Mouse (Mus musculus): ENCODE measurements around the gene Tmco4. TPM values are rescaled to one million over a fixed set of nuclear protein-coding genes. Genes with fewer than 3 reads are reported as not detected.

The Tmco4 gene
- polyA plus RNA-seq, 1 experiment from 2014 or later: 11.4 TPM

DNA sequence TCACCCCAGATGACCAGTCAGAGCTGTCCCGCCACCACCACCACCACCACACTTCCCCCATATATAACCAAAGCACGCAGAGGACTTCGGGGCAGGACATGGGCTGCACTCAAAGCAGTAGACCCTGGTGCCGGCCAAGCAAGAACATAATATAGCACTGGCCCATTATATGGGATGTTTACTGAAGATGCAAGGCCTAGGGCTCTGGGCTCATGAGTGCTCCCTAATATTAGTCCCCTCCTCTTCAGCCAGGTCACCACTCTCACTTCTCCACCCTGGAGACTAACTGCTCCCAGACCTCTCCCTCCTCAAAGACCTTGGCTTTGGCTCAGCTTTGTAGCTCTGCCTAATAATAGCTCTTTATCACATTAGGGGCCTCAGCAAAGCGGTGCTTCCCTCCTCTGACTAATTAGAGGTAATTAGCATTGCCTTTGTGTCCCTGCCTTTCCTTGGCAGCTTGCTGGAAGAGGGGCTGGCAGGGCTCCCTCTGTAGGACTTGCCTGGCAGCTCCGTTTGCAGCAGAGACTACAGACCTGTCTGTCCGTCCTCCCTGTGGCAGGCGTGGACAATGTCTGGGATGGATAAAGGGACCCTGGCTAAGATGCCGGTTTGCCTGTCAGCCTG is 81.7 kb downstream of the Tmco4 start:
- DNase-seq (ENCODE audit: low spot score): no peak

- DNase-seq (ENCODE audit: low spot score): no peak
Observed at GRCm38 (mm10) chr4:139055336-139055735, 82.6 kb downstream of the Tmco4 start.

DNA sequence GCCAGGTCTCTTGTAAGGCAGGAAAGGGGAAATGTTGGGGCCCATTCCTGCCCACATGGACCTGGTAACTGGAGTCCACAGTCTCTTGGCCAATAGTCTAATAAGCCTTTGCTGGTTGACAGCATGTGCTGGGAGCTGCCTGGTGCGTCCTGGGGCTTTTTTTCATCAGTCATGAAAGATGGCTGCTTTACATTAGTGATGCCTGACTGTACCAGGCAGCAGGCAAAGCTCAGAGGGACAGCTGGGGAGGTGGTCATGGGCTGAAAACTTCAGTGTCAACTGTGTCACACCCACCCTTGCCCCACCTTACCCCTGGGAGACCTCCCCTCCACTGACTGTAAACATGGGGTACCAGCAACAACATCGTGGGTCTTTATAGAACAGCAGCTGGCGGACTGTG is 83.1 kb downstream of the Tmco4 start:
- DNase-seq (ENCODE audit: low spot score): no peak

DNA sequence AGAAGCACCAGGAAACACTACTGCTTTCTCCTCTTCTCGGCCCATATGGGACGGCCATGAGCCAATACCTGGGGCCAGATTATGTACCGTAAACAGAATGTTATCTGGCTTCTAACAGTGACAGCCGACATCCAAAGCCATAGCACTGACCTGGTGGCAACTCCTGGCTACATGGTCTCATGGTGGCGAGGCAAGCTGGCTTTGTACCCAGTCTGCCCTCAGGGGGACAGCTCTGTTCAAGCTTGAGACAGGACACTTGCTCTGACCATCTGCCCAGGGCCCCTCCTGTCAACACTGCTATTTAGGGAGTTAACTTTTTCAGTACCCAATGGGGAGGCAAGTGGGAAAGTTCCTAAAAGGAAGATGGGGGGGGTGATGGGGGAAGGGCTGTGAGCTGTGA is 84.6 kb downstream of the Tmco4 start:
- no peak for DNase-seq (ENCODE audit: low spot score)

- no peak for DNase-seq (ENCODE audit: low spot score)
Observed at GRCm38 (mm10) chr4:139058029-139058428, 85.3 kb downstream of the Tmco4 start.

GRCm38 (mm10) chr4:139059569-139059968 is 86.9 kb downstream of the Tmco4 start:
- DNase-seq (ENCODE audit: low spot score): peak; percentile 18

DNA sequence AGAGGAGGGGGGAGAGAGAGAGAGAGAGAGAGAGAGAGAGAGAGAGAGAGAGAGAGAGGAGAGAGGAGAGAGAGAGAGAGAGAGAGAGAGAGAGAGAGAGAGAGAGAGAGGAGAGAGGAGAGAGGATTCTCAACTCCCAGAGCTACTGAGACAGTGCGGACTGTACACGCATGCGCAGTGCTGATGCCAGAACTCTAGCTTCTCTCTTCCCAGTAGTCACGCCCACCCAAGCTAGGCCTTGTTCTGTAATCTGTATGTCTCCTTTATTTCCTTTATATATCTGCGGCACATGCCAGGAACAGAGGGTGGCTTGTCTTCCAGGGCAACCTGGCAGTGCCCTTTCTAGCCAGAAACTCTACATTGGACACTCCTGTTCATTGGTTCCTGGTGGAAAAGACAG is 92.1 kb downstream of the Tmco4 start:
- no peak for DNase-seq (ENCODE audit: low spot score)

GRCm38 (mm10) chr4:139068287-139068686 is 95.6 kb downstream of the Tmco4 start:
- DNase-seq (ENCODE audit: low spot score): no peak

GRCm38 (mm10) chr4:139074060-139074459 is 101.4 kb downstream of the Tmco4 start:
- DNase-seq (ENCODE audit: low spot score): no peak

- no peak for DNase-seq (ENCODE audit: low spot score)
Observed at GRCm38 (mm10) chr4:139075041-139075711, 102.5 kb downstream of the Tmco4 start, which contains the start of gene Htr6. Gene Htr6 (minus strand): TSS chr4:139075570.

DNA sequence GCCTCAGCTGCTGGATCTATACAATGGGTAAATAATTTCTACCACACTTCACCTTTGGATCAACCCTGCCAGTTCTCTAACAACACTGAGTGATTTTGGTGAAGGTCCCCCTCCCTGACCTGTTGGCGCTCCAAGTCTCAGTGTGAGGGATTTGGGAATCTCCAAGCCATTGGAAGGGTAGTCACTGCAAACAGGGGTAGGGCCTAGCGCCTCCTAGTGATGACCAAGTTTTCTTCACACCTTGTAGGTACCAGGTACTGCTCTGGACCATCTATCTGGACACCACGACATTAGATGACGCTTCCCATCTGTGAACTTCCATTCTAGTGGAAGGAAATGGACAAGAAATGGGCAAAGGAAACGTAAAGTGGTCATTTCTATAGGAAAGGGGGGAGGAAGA is 103.2 kb downstream of the Tmco4 start:
- DNase-seq (ENCODE audit: low spot score): no peak

- no peak for DNase-seq (ENCODE audit: low spot score)
Observed at GRCm38 (mm10) chr4:139078313-139078712, 105.6 kb downstream of the Tmco4 start.

- no peak for DNase-seq (ENCODE audit: low spot score)
Observed at GRCm38 (mm10) chr4:139078726-139079125, 106.0 kb downstream of the Tmco4 start.

- no peak for DNase-seq (ENCODE audit: low spot score)
Observed at GRCm38 (mm10) chr4:139079439-139079838, 106.8 kb downstream of the Tmco4 start.

GRCm38 (mm10) chr4:139080259-139080658 is 107.6 kb downstream of the Tmco4 start:
- DNase-seq (ENCODE audit: low spot score): no peak

- DNase-seq (ENCODE audit: low spot score): no peak
Observed at GRCm38 (mm10) chr4:139081270-139081931, 108.7 kb downstream of the Tmco4 start.

DNA sequence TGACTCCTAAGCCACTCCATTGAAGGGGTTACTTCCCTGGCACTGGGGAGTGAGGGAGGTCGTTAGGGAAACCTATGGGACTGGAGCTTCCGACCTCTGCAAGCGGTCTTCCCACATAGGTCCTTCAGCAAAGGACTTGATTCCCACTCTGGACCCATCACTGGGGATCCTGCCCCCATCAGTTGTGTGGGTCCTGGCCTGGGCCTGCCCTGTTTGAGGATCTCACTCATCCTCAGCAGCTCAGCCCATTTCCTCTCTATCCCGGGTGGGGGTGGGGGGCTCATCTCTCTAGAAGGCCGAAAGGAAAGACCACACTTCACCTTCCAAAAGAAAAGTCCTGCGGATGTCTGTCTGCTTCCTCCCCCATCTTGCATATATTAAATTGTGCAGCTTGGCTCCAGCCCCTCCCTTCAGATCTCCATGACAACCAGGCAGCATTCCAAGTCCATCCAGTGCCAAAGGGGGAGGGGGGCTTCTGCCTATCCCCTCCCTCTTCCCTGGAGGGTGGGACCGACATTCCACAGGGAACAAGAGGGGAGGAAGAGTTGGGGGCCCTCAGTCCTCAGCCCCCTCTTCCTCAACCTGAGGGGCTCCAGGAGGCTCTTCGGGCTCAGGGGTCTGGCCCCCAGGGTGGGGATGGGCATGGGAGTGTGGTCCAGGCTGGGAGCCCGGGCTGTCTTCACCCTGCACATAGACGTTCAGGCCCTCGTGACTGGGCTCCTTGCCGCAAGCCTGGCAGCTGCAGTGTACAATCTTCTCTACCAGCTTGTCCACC is 110.3 kb downstream of the Tmco4 start:
- DNase-seq (ENCODE audit: low spot score): no peak

DNA sequence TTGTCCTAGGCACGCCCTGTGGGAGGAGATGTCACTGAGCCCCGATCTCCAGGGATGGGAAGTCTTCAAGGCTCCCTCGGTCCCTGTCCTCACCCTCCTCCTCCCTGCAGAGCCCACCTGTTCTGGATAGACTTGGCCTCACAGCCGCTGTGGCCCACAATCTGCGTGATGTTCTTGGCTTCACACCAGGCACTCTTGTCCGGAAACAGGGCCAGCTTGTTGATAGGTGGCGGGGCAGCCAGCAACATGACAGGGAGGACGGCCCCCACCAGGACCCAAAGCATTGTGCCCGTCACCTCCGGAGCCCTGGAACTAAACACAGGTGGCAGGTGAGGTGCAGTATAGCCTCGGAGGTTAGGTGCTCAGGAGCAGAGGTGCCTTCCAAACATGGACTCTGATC is 112.6 kb downstream of the Tmco4 start:
- DNase-seq (ENCODE audit: low spot score): no peak

DNA sequence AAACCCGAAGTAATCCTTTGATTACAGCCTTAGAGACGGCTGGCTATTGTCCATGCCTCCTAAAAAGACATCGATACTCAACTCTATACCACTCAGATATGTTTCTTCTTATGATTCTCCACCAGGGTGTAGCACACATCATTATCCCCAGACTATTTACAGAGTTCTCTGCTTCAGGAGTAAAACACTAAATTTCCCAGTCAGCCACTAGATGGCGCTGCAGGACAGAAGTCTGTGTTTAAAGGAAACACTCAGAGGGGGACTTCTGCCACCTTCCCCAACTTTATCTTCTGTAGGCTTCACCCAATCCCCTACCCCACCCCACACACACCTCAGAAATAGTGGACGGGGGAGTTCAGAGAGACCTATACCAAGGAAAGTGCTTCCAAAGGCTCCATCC is 113.3 kb downstream of the Tmco4 start:
- peak; percentile 86 for DNase-seq (ENCODE audit: low spot score)

DNA sequence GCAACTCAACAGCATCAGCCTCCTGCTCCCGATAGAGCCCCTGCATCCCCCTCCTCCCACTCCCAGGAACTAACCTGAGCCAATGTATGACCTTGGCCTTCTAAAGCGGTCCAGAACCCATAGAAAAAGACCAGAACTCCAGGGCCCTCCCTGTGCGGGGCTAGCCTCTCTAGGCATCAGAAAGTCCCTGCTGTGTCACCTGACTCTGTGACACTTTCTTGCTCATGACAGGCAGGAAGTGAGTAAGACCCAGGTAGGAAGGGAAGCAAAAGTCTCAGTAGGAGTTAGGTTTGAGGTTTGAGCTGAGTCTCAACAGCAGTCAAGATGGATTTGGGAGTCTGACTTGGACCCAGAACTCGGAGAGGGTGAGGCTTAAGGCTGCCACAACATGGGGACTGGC is 114.3 kb downstream of the Tmco4 start:
- no peak for DNase-seq (ENCODE audit: low spot score)

GRCm38 (mm10) chr4:139088982-139089671 is 116.4 kb downstream of the Tmco4 start:
- no peak for DNase-seq (ENCODE audit: low spot score)

Measured in thymus, postnatal 0 days (tissue).